In genomic region chr10:76828936-76829335, GRCm38 (mm10) we compare ENCODE assay signal across 27 mouse cellular contexts.
DNase-seq lines count a peak whose midpoint lies in the region; ATAC-seq and TF ChIP-seq lines count a peak whose summit lies in the region.
"Had no signal": no experiment of that assay in that cellular context is flagged by ENCODE, and none has a peak within 500 bp of the region (broad histone marks: within the 10 kb centered on the region; RNA-seq: fewer than 3 reads in every experiment).

No protein-coding gene starts in this region.

- no peaks in the 10 kb centered on the region for H3K27me3 ChIP-seq in forebrain, postnatal 0 days (ENCODE audit: insufficient read depth, low read length)
- H3K27me3 ChIP-seq in forebrain, embryonic 11.5 days (ENCODE audit: control insufficient read depth, insufficient read depth, low read length): no peaks in the 10 kb centered on the region
- no peaks in the 10 kb centered on the region for H3K27me3 ChIP-seq in MEL (ENCODE audit: control insufficient read depth in 1 of 2, insufficient read depth in 2 of 2, low read length in 2 of 2)
- H3K27me3 ChIP-seq: embryonic facial prominence, embryonic 13.5 days; forebrain, embryonic 13.5 days; limb, embryonic 13.5 days; liver, embryonic 15.5 days; neural tube, embryonic 15.5 days had no signal

- TF ChIP-seq CTCF in forebrain, postnatal 0 days (IDR thresholded peaks at IDR 0.05; ENCODE audit: low read depth): 0 out of 2 replicates have a peak, but pooled peaks have one; percentile 6
- peak; percentile 45 for TF ChIP-seq CTCF in layer of hippocampus, adult 2 months (conservative IDR thresholded peaks at IDR 0.05)
- peak in 2 of 3 experiments; percentile 34 to 39; a peak in 4 of 6 replicates for TF ChIP-seq CTCF in MEL (IDR thresholded peaks at IDR 0.05 in 2 of 3, conservative IDR thresholded peaks at IDR 0.05 in 1 of 3; ENCODE audit: control insufficient read depth in 1 of 3, insufficient read depth in 1 of 3, low read depth in 2 of 3, low read length in 3 of 3, poor library complexity in 1 of 3, severe bottlenecking in 1 of 3)

- TF ChIP-seq POLR2A in MEL (IDR thresholded peaks at IDR 0.05; ENCODE audit: control insufficient read depth in 1 of 2, insufficient read depth in 1 of 2, low read depth in 1 of 2, low read length in 2 of 2, poor library complexity in 1 of 2): no peak

- H3K4me1 ChIP-seq in forebrain, postnatal 0 days (ENCODE audit: insufficient read depth): no peaks in the 10 kb centered on the region
- no peaks in the 10 kb centered on the region for H3K4me1 ChIP-seq in forebrain, embryonic 11.5 days (replicated peaks; ENCODE audit: control insufficient read depth, insufficient read depth, low read length)
- no peaks in the 10 kb centered on the region for H3K4me1 ChIP-seq in MEL (ENCODE audit: control insufficient read depth in 1 of 2, insufficient read depth in 2 of 2, low read length in 2 of 2)
- H3K4me1 ChIP-seq: embryonic facial prominence, embryonic 13.5 days; forebrain, embryonic 13.5 days; limb, embryonic 13.5 days; liver, embryonic 15.5 days; neural tube, embryonic 15.5 days had no signal

- peak; percentile 20 for TF ChIP-seq RAD21 in MEL (IDR thresholded peaks at IDR 0.05; ENCODE audit: low read depth, low read length)

- WGBS in forebrain, postnatal 0 days: 98% methylated on average over 4 of the region's 4 CpGs
- 92% methylated on average over 4 of the region's 4 CpGs for WGBS in forebrain, embryonic 11.5 days

- H3K27ac ChIP-seq in forebrain, postnatal 0 days (ENCODE audit: low read depth, low read length): no peak overlapping the region
- H3K27ac ChIP-seq in forebrain, embryonic 11.5 days (ENCODE audit: low read depth, low read length): no peak overlapping the region
- H3K27ac ChIP-seq in layer of hippocampus, adult 2 months: no peak overlapping the region
- no peak overlapping the region for H3K27ac ChIP-seq in MEL (ENCODE audit: control insufficient read depth, low read depth, low read length)
- H3K27ac ChIP-seq: embryonic facial prominence, embryonic 13.5 days; forebrain, embryonic 13.5 days; gastrocnemius, adult 2 months; hindbrain, embryonic 10.5 days; limb, embryonic 13.5 days; liver, embryonic 15.5 days; midbrain, embryonic 10.5 days; neural tube, embryonic 15.5 days had no signal

- H3K36me3 ChIP-seq in forebrain, postnatal 0 days (ENCODE audit: insufficient read depth): no peaks in the 10 kb centered on the region
- no peaks in the 10 kb centered on the region for H3K36me3 ChIP-seq in forebrain, embryonic 11.5 days (ENCODE audit: control insufficient read depth, insufficient read depth, low read length)
- no peaks in the 10 kb centered on the region for H3K36me3 ChIP-seq in MEL (ENCODE audit: control insufficient read depth in 1 of 2, insufficient read depth in 2 of 2, low read length in 2 of 2)
- H3K36me3 ChIP-seq: embryonic facial prominence, embryonic 13.5 days; limb, embryonic 13.5 days; liver, embryonic 15.5 days; neural tube, embryonic 15.5 days had no signal

- no peak overlapping the region for H3K4me3 ChIP-seq in forebrain, postnatal 0 days (ENCODE audit: low read depth, low read length)
- no peak overlapping the region for H3K4me3 ChIP-seq in forebrain, embryonic 11.5 days (ENCODE audit: low read depth, low read length)
- no peak overlapping the region for H3K4me3 ChIP-seq in layer of hippocampus, adult 2 months
- H3K4me3 ChIP-seq in MEL (ENCODE audit: control insufficient read depth in 1 of 2, insufficient read depth in 1 of 2, low read depth in 2 of 2, low read length in 2 of 2): no peak overlapping the region
- H3K4me3 ChIP-seq: embryonic facial prominence, embryonic 13.5 days; erythroblast, embryonic 14.5 days; forebrain, embryonic 13.5 days; gastrocnemius, adult 2 months; hindbrain, embryonic 10.5 days; limb, embryonic 13.5 days; liver, embryonic 15.5 days; midbrain, embryonic 10.5 days; neural tube, embryonic 15.5 days had no signal

- no peaks in the 10 kb centered on the region for H3K9me3 ChIP-seq in forebrain, postnatal 0 days (ENCODE audit: low read length)
- no peaks in the 10 kb centered on the region; the same call in 1 of the 2 replicates for H3K9me3 ChIP-seq in forebrain, embryonic 11.5 days (ENCODE audit: control insufficient read depth, low read length)
- H3K9me3 ChIP-seq in MEL (replicated peaks; ENCODE audit: insufficient read depth, low read length): no peaks in the 10 kb centered on the region
- H3K9me3 ChIP-seq: embryonic facial prominence, embryonic 13.5 days; forebrain, embryonic 13.5 days; liver, embryonic 15.5 days; midbrain, embryonic 10.5 days; neural tube, embryonic 15.5 days had no signal

- H3K79me2 ChIP-seq in MEL (ENCODE audit: control insufficient read depth, insufficient read depth, low read length, poor library complexity): no peaks in the 10 kb centered on the region

- no peak overlapping the region for H3K4me2 ChIP-seq in forebrain, postnatal 0 days (ENCODE audit: low read depth)
- no peak overlapping the region for H3K4me2 ChIP-seq in forebrain, embryonic 11.5 days (ENCODE audit: low read depth, low read length, severe bottlenecking)
- H3K4me2 ChIP-seq: embryonic facial prominence, embryonic 13.5 days; forebrain, embryonic 13.5 days; heart, embryonic 11.5 days; limb, embryonic 13.5 days; liver, embryonic 15.5 days; neural tube, embryonic 15.5 days had no signal

- no peak overlapping the region for H3K9ac ChIP-seq in forebrain, postnatal 0 days
- no peak overlapping the region for H3K9ac ChIP-seq in forebrain, embryonic 11.5 days (ENCODE audit: low read length)
- H3K9ac ChIP-seq in MEL (ENCODE audit: control insufficient read depth, low read depth, low read length, poor library complexity, severe bottlenecking): no peak overlapping the region
- H3K9ac ChIP-seq: embryonic facial prominence, embryonic 13.5 days; forebrain, embryonic 13.5 days; limb, embryonic 13.5 days; liver, embryonic 15.5 days; neural tube, embryonic 15.5 days had no signal

- ATAC-seq in forebrain, postnatal 0 days: no peak
- no peak for ATAC-seq in forebrain, embryonic 11.5 days (replicated peaks; ENCODE audit: low FRiP score)
- ATAC-seq: CD4-positive, CD25-positive, alpha-beta regulatory T cell, adult 4 months; forebrain, embryonic 13.5 days had no signal

- DNase-seq in forebrain, postnatal 0 days: no peak
- DNase-seq in forebrain, embryonic 11.5 days (ENCODE audit: low spot score): no peak
- no peak for DNase-seq in layer of hippocampus, adult 2 months (ENCODE audit: low spot score in 2 of 2)
- DNase-seq in layer of hippocampus, postnatal 10 days (ENCODE audit: low spot score in 2 of 2): no peak
- peak; percentile 10 for DNase-seq in A20 (ENCODE audit: low read depth, low spot score)
- DNase-seq in MEL (ENCODE audit: low read depth, low spot score): peak; percentile 12
- DNase-seq in right cerebral cortex, adult 2 months (ENCODE audit: low spot score in 2 of 2): no peak
- DNase-seq in adrenal gland, adult 18-20 months (ENCODE audit: low spot score in 2 of 2): no peak
- DNase-seq: adrenal gland, adult 2 months; cerebellum, adult 11-12 months; cerebellum, postnatal 25 days; gastrocnemius, adult 2 months; kidney, adult 8-10 months; kidney, postnatal 14 days; layer of hippocampus, postnatal 36 days; lung, postnatal 10 days; right cerebral cortex, adult 18-20 months had no signal

- no peak for TF ChIP-seq EP300 in MEL (IDR thresholded peaks at IDR 0.05; ENCODE audit: low read depth in 1 of 2, low read length in 2 of 2)

TF ChIP-seq in MEL, 35 proteins besides CTCF, POLR2A, EP300 and RAD21:
- TF ChIP-seq ETS1 (IDR thresholded peaks at IDR 0.05; ENCODE audit: low read depth, low read length): no peak
- peak; percentile 14; the same call in 1 of the 2 replicates for TF ChIP-seq SMC3 (IDR thresholded peaks at IDR 0.05; ENCODE audit: low read depth, low read length)
TF ChIP-seq in MEL: peak in this region for 1.

Comparison
In these comparisons a context has a peak if more than half of its experiments do, and no peak if none do; other contexts are left out.
1. DNase-seq: peak in A20 (single experiment) and MEL (single experiment); none in forebrain, postnatal 0 days (single experiment), forebrain, embryonic 11.5 days (single experiment), layer of hippocampus, adult 2 months (0 of 2), layer of hippocampus, postnatal 10 days (0 of 2), right cerebral cortex, adult 2 months (0 of 2) and adrenal gland, adult 18-20 months (0 of 2).
2. Peak in every context shown above with its lines, with median percentiles within 50 percentile points of each other: CTCF ChIP-seq.